Mouse (Mus musculus) lung, embryonic 16.5 days (tissue): ENCODE data around the gene Spock1. TPM values are rescaled to one million over a fixed set of nuclear protein-coding genes. Genes with fewer than 3 reads are reported as not detected.
A peak's percentile ranks its signal among the peaks of the same experiment; 100 is the strongest.

ENCODE experiments used
- ATAC-seq: fragments of 200-750 bp; cut with Nextera tagmentation; 2 replicates; pipeline ENCODE4 v1.8.0; 2017; ENCODE audit warnings: low read depth, mild to moderate bottlenecking, moderate library complexity
- H3K27ac ChIP-seq: fragments of 300-500 bp; sonication (generic); 2 replicates; pipeline ENCODE4 v1.5.1; 2014; ENCODE audit warnings: mild to moderate bottlenecking, control low read depth, low read length
- H3K27me3 ChIP-seq: fragments of 300-500 bp; sonication (generic); 2 replicates; pipeline ENCODE4 v1.6.1; 2014; ENCODE audit warnings: low read depth, low read length, mixed read lengths; ENCODE audit not compliant: control insufficient read depth, insufficient read depth
- H3K36me3 ChIP-seq: fragments of 300-500 bp; sonication (generic); 2 replicates; pipeline ENCODE4 v1.6.1; 2014; ENCODE audit warnings: low read length; ENCODE audit not compliant: control insufficient read depth, insufficient read depth
- H3K4me1 ChIP-seq: fragments of 300-500 bp; sonication (generic); replicated peaks from 2 replicates; pipeline ENCODE4 v1.6.1; 2014; ENCODE audit warnings: low read length, mixed read lengths; ENCODE audit not compliant: control insufficient read depth, insufficient read depth
- H3K4me2 ChIP-seq: fragments of 300-500 bp; sonication (generic); 2 replicates; pipeline ENCODE4 v1.6.1; 2014; ENCODE audit warnings: low read depth, low read length, control low read depth
- H3K4me3 ChIP-seq: fragments of 300-500 bp; sonication (generic); 2 replicates; pipeline ENCODE4 v1.5.1; 2014; ENCODE audit warnings: mild to moderate bottlenecking, low read length, control low read depth
- H3K9ac ChIP-seq: fragments of 300-500 bp; sonication (generic); 2 replicates; pipeline ENCODE4 v1.6.1; 2014; ENCODE audit warnings: low read length, control low read depth
- H3K9me3 ChIP-seq: fragments of 300-500 bp; sonication (generic); 2 replicates; pipeline ENCODE4 v1.6.1; 2016; ENCODE audit warnings: low read length; ENCODE audit not compliant: control insufficient read depth
- WGBS: fragments of 180-500 bp; shearing (Covaris S2); extraction: QIAGEN DNeasy Blood & Tissue Kit; methylation state at CpG from one replicate; pipeline ENCODE4 v1.1.7; 2014; 5-methylcytosine and 5-hydroxymethylcytosine counted together
- polyA plus RNA-seq: library from polyadenylated mRNA; unstranded; fragments of >200 nt; fragmentation: Nextera tagmentation; extraction: Ambion mirVana; gene quantifications from 2 replicates; pipeline ENCODE4 v1.2.1, GENCODE M21; 2015

Gene Spock1
- polyA plus RNA-seq, 1 experiment from 2014 or later: 0.41 TPM

- H3K36me3 ChIP-seq: no peaks in the 10 kb centered on the region
- no peak for ATAC-seq
- H3K9me3 ChIP-seq: no peaks in the 10 kb centered on the region
- WGBS: 67% methylated on average over 7 of the region's 7 CpGs
- no peak overlapping the region for H3K4me2 ChIP-seq
- no peak overlapping the region for H3K9ac ChIP-seq
- no peak overlapping the region for H3K27ac ChIP-seq
- H3K4me1 ChIP-seq: no peaks in the 10 kb centered on the region
- no peak overlapping the region for H3K4me3 ChIP-seq
- H3K27me3 ChIP-seq: no peaks in the 10 kb centered on the region
Measured at GRCm38 (mm10) chr13:57736060-57736459, 172.1 kb downstream of the Spock1 start.

DNA sequence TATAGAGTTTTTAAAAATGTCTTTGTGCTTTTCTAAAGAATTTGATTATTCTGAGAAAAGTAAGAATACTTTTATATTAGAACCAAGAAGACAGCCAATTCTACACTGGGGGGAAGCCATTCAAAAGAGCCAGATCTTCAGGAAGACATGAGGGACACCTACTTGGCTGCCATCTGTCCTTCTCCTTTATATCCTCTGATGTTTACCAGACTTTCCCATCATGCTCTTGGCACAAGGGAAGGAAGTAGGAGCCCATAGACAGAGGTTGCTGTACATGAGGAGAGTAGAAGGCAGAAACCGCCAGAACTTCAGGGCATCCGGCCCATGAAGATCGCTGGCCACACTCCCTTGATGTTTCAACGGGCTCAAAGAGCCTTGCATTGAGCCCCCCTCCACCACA lies 173.6 kb downstream of the Spock1 start:
- no peaks in the 10 kb centered on the region for H3K9me3 ChIP-seq
- ATAC-seq: no peak
- no peaks in the 10 kb centered on the region for H3K4me1 ChIP-seq
- no peaks in the 10 kb centered on the region for H3K27me3 ChIP-seq
- H3K4me3 ChIP-seq: no peak overlapping the region
- H3K9ac ChIP-seq: no peak overlapping the region
- no peak overlapping the region for H3K4me2 ChIP-seq
- no peak overlapping the region for H3K27ac ChIP-seq
- WGBS: 93% methylated on average over 4 of the region's 4 CpGs
- H3K36me3 ChIP-seq: no peaks in the 10 kb centered on the region

DNA sequence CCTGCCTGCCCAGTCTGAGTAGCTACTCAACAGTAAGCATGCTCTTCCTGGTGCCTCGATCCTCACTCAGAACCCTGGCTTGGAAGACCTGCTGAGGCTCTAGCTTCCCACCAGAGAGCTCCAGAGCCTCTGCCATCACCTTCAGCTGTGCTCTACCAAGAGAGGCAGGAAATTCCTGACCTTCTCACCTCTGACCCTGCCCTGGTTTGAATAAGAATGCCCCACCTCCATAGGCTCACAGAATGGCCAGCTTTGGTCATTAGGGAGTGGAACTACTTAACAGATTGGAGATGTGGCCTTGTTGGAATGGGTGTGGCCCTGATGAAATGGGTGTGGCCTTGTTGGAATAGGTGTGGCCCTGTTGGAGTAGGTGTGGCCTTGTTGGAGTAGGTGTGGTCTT lies 174.6 kb downstream of the Spock1 start:
- 76% methylated on average over 1 of the region's 1 CpGs for WGBS
- no peaks in the 10 kb centered on the region for H3K9me3 ChIP-seq
- H3K4me3 ChIP-seq: no peak overlapping the region
- no peaks in the 10 kb centered on the region for H3K36me3 ChIP-seq
- ATAC-seq: no peak
- no peaks in the 10 kb centered on the region for H3K4me1 ChIP-seq
- H3K4me2 ChIP-seq: no peak overlapping the region
- H3K27ac ChIP-seq: no peak overlapping the region
- no peaks in the 10 kb centered on the region for H3K27me3 ChIP-seq
- no peak overlapping the region for H3K9ac ChIP-seq

DNA sequence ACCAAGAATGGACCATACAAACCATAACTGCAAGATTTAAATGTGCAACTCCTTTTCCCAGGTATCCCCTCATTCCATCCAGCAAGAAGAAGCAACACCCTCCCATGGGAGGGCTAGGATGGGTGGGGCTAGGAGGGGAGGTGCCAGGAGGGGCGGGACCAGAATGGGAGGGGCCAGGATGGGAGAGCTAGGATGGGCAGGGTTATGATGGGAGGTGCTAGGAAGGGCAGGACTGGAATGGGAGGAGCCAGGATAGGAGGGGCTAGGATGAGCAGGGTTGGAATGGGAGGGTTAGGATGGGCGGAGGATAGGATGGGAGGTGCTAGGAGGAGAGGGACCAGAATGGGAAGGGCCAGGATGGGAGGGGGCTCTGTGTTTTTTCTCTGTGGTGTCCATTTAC lies 175.9 kb downstream of the Spock1 start:
- Histone ChIP-seq H3K27me3 (no peaks in the 10 kb centered on the region), H3K4me1 (no peaks in the 10 kb centered on the region), H3K9me3 (no peaks in the 10 kb centered on the region), H3K9ac (no peak overlapping the region), H3K4me2 (no peak overlapping the region), H3K36me3 (no peaks in the 10 kb centered on the region), H3K27ac (no peak overlapping the region), H3K4me3 (no peak overlapping the region)
- WGBS: 63% methylated on average over 2 of the region's 2 CpGs
- ATAC-seq: no peak

- WGBS: 92% methylated on average over 11 of the region's 11 CpGs
- no peak overlapping the region for H3K4me2 ChIP-seq
- no peak for ATAC-seq
- no peaks in the 10 kb centered on the region for H3K9me3 ChIP-seq
- no peak overlapping the region for H3K27ac ChIP-seq
- no peaks in the 10 kb centered on the region for H3K4me1 ChIP-seq
- no peaks in the 10 kb centered on the region for H3K27me3 ChIP-seq
- H3K4me3 ChIP-seq: no peak overlapping the region
- no peak overlapping the region for H3K9ac ChIP-seq
- no peaks in the 10 kb centered on the region for H3K36me3 ChIP-seq
Measured at GRCm38 (mm10) chr13:57727716-57728115, 180.4 kb downstream of the Spock1 start.

DNA sequence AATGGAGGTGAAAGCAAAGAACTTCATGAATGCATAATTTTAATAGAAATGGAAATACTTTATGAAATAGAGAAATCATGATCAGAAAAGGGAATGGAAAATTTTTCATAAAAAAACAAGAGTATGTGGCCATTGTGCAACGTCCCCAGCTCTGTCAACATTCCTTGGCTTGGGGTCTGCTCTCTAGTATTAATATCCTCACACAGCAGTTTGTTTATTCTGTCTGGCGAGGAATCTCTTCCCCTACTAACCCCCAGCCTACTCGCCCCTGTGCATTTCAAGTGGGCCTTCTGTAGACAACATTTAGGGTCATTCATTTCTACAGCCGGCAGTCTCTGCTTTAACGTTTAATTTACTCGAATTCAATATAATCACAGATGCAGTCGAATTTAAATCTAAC lies 181.5 kb downstream of the Spock1 start:
- Histone ChIP-seq H3K36me3 (no peaks in the 10 kb centered on the region), H3K9ac (no peak overlapping the region), H3K4me2 (no peak overlapping the region), H3K9me3 (no peaks in the 10 kb centered on the region), H3K27me3 (no peaks in the 10 kb centered on the region), H3K4me1 (no peaks in the 10 kb centered on the region), H3K27ac (no peak overlapping the region), H3K4me3 (no peak overlapping the region)
- WGBS: 47% methylated on average over 7 of the region's 7 CpGs
- ATAC-seq: peak; percentile 65; the same call in 1 of the 2 replicates

DNA sequence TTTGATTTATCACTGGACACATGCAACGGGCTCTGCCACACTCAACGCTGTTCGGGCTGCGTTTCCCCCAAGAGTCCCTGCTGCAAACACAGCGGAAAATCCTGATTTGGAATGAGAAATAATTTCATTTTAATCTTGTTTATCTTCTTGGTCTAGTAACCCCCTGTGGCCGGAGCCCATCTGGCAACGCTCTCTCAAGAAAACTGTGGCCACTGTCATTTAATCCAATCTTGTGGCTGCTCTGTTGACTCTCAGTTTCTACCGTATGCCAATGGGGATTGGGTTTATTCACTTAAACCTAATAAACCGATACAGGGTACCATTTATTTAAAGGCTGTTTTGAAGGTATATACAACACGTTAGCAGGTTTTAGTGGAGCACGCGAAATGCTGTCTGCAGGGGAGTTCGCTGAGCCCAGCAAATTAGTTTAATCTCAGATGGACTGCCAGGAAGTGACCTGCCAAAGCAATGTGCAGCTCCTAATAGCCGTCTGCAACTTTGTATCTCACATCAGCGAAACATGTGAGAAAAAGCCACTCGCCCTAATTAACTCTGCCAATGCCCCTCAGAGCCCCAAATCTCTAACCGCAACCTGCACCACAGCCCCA lies 185.7 kb downstream of the Spock1 start:
- WGBS: 58% methylated on average over 17 of the region's 17 CpGs
- no peak overlapping the region for H3K9ac ChIP-seq
- H3K9me3 ChIP-seq: no peaks in the 10 kb centered on the region
- no peaks in the 10 kb centered on the region for H3K4me1 ChIP-seq
- ATAC-seq: no peak
- H3K27me3 ChIP-seq: no peaks in the 10 kb centered on the region
- no peak overlapping the region for H3K4me2 ChIP-seq
- H3K36me3 ChIP-seq: no peaks in the 10 kb centered on the region
- H3K27ac ChIP-seq: no peak overlapping the region
- H3K4me3 ChIP-seq: no peak overlapping the region

GRCm38 (mm10) chr13:57721524-57722279 lies 186.4 kb downstream of the Spock1 start:
- Histone ChIP-seq H3K4me2 (no peak overlapping the region), H3K9ac (no peak overlapping the region), H3K4me3 (no peak overlapping the region), H3K27me3 (no peaks in the 10 kb centered on the region), H3K4me1 (no peaks in the 10 kb centered on the region), H3K27ac (no peak overlapping the region), H3K36me3 (no peaks in the 10 kb centered on the region), H3K9me3 (no peaks in the 10 kb centered on the region)
- peak; percentile 34; the same call in 1 of the 2 replicates for ATAC-seq
- WGBS: 48% methylated on average over 20 of the region's 20 CpGs

DNA sequence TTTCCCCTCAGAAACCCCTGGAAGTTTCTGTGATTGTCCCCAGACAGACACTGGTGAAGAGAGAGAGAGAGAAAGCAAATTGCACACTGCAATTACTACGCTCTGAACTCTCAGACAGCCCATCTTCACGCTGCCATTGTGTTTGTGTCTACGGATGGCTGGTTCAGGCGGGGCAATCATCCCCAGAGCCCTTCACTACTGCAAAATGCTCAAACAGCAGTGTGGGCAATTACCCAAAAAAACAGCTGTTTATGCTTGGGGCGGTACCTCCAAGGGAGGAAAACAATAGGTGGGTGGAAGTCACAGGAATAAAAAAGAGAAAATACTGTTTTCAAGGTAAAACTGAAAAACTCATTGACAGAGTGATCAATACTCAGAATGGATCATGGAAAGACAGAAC lies 190.0 kb downstream of the Spock1 start:
- no peak overlapping the region for H3K4me2 ChIP-seq

More for the DNA sequence above, 190.0 kb downstream of the Spock1 start:
- no peak overlapping the region for H3K9ac ChIP-seq
- no peak overlapping the region for H3K27ac ChIP-seq
- no peak overlapping the region for H3K4me3 ChIP-seq
- no peaks in the 10 kb centered on the region for H3K36me3 ChIP-seq
- no peaks in the 10 kb centered on the region for H3K4me1 ChIP-seq
- H3K27me3 ChIP-seq: no peaks in the 10 kb centered on the region
- 73% methylated on average over 5 of the region's 5 CpGs for WGBS
- H3K9me3 ChIP-seq: no peaks in the 10 kb centered on the region
- ATAC-seq: no peak
